Mouse (Mus musculus): ENCODE results near the gene Esrra. TPM values are rescaled to one million over a fixed set of nuclear protein-coding genes. Genes with fewer than 3 reads are reported as not detected.
"Not testable (repeated sequence)": the region's sequence is repeated elsewhere in the genome, so short reads cannot be mapped to it uniquely, and the experiment has no call there.

Esrra gene
- polyA plus RNA-seq, 1 experiment from 2014 or later = 6.2 TPM

- Histone ChIP-seq H3K4me1 (no peaks in the 10 kb centered on the region), H3K27ac (no peak overlapping the region), H3K36me3 (peaks cover 9% of the 10 kb centered on the region), H3K27me3 (ENCODE audit: low read depth, poor library complexity, severe bottlenecking) (no peaks in the 10 kb centered on the region), H3K4me3 (no peak overlapping the region), H3K9me3 (replicated peaks) (0 out of 2 replicates have a peak, but pooled peaks cover 2% of the 10 kb centered on the region)
- no peak for DNase-seq (ENCODE audit: low spot score)
- 89% methylated on average over 4 of the region's 4 CpGs for WGBS
Observed at GRCm38 (mm10) chr19:6899641-6900040, 22.0 kb downstream of the Esrra start.

- H3K27me3 ChIP-seq (ENCODE audit: low read depth, poor library complexity, severe bottlenecking); H3K4me1 ChIP-seq; H3K4me3 ChIP-seq; DNase-seq (ENCODE audit: low spot score); H3K36me3 ChIP-seq; H3K9me3 ChIP-seq (replicated peaks); H3K27ac ChIP-seq: not testable (repeated sequence)
- WGBS = 92% methylated on average over 18 of the region's 18 CpGs
Observed at GRCm38 (mm10) chr19:6895608-6896305, 25.9 kb downstream of the Esrra start.

- Histone ChIP-seq H3K9me3 (replicated peaks) (0 out of 2 replicates have a peak, but pooled peaks cover 2% of the 10 kb centered on the region), H3K4me3 (no peak overlapping the region), H3K27ac (no peak overlapping the region), H3K4me1 (no peaks in the 10 kb centered on the region), H3K27me3 (ENCODE audit: low read depth, poor library complexity, severe bottlenecking) (no peaks in the 10 kb centered on the region), H3K36me3 (no peaks in the 10 kb centered on the region)
- no peak for DNase-seq (ENCODE audit: low spot score)
- 92% methylated on average over 14 of the region's 14 CpGs for WGBS
Observed at GRCm38 (mm10) chr19:6893731-6894451, 27.7 kb downstream of the Esrra start.

- DNase-seq (ENCODE audit: low spot score) = no peak
- WGBS = 59% methylated on average over 4 of the region's 4 CpGs
Observed at GRCm38 (mm10) chr19:6892512-6892911, 29.1 kb downstream of the Esrra start.

GRCm38 (mm10) chr19:6877965-6878364 is 43.6 kb downstream of the Esrra start:
- no peaks in the 10 kb centered on the region for H3K36me3 ChIP-seq
- no peaks in the 10 kb centered on the region for H3K27me3 ChIP-seq (ENCODE audit: low read depth, poor library complexity, severe bottlenecking)
- H3K9me3 ChIP-seq (replicated peaks) = no peaks in the 10 kb centered on the region
- no peak overlapping the region for H3K4me3 ChIP-seq
- WGBS = 86% methylated on average over 4 of the region's 4 CpGs
- no peaks in the 10 kb centered on the region for H3K4me1 ChIP-seq
- H3K27ac ChIP-seq = no peak overlapping the region
- DNase-seq (ENCODE audit: low spot score) = no peak

More at GRCm38 (mm10) chr19:6892512-6892911, 29.1 kb downstream of the Esrra start:
- Histone ChIP-seq H3K27ac (no peak overlapping the region), H3K9me3 (replicated peaks) (0 out of 2 replicates have a peak, but pooled peaks cover 2% of the 10 kb centered on the region), H3K4me3 (no peak overlapping the region), H3K4me1 (no peaks in the 10 kb centered on the region), H3K36me3 (no peaks in the 10 kb centered on the region), H3K27me3 (ENCODE audit: low read depth, poor library complexity, severe bottlenecking) (no peaks in the 10 kb centered on the region)

GRCm38 (mm10) chr19:6876799-6877198 is 44.8 kb downstream of the Esrra start:
- no peaks in the 10 kb centered on the region for H3K27me3 ChIP-seq (ENCODE audit: low read depth, poor library complexity, severe bottlenecking)
- H3K9me3 ChIP-seq (replicated peaks) = no peaks in the 10 kb centered on the region
- H3K4me3 ChIP-seq = no peak overlapping the region
- no peaks in the 10 kb centered on the region for H3K4me1 ChIP-seq
- H3K27ac ChIP-seq = no peak overlapping the region
- DNase-seq (ENCODE audit: low spot score) = no peak
- H3K36me3 ChIP-seq = no peaks in the 10 kb centered on the region

GRCm38 (mm10) chr19:6875834-6876233 is 45.8 kb downstream of the Esrra start:
- Histone ChIP-seq H3K27me3 (ENCODE audit: low read depth, poor library complexity, severe bottlenecking) (no peaks in the 10 kb centered on the region), H3K4me3 (no peak overlapping the region), H3K4me1 (no peaks in the 10 kb centered on the region), H3K36me3 (no peaks in the 10 kb centered on the region), H3K27ac (no peak overlapping the region), H3K9me3 (replicated peaks) (no peaks in the 10 kb centered on the region)
- DNase-seq (ENCODE audit: low spot score) = no peak
- 85% methylated on average over 6 of the region's 6 CpGs for WGBS

GRCm38 (mm10) chr19:6874257-6874656 is 47.4 kb downstream of the Esrra start:
- H3K27ac ChIP-seq = no peak overlapping the region
- 83% methylated on average over 1 of the region's 1 CpGs for WGBS
- H3K4me3 ChIP-seq = no peak overlapping the region
- no peaks in the 10 kb centered on the region for H3K36me3 ChIP-seq
- H3K4me1 ChIP-seq = peaks cover 5% of the 10 kb centered on the region
- H3K9me3 ChIP-seq (replicated peaks) = no peaks in the 10 kb centered on the region
- DNase-seq (ENCODE audit: low spot score) = no peak
- H3K27me3 ChIP-seq (ENCODE audit: low read depth, poor library complexity, severe bottlenecking) = no peaks in the 10 kb centered on the region

- Histone ChIP-seq H3K9me3 (replicated peaks) (no peaks in the 10 kb centered on the region), H3K4me1 (peaks cover 7% of the 10 kb centered on the region), H3K27ac (no peak overlapping the region), H3K36me3 (no peaks in the 10 kb centered on the region), H3K4me3 (no peak overlapping the region), H3K27me3 (ENCODE audit: low read depth, poor library complexity, severe bottlenecking) (no peaks in the 10 kb centered on the region)
- no peak for DNase-seq (ENCODE audit: low spot score)
- 85% methylated on average over 3 of the region's 3 CpGs for WGBS
Observed at GRCm38 (mm10) chr19:6872701-6873100, 48.9 kb downstream of the Esrra start.

GRCm38 (mm10) chr19:6871574-6872271 is 49.9 kb downstream of the Esrra start:
- Histone ChIP-seq H3K27ac (no peak overlapping the region), H3K4me3 (no peak overlapping the region), H3K4me1 (peaks cover 7% of the 10 kb centered on the region), H3K36me3 (no peaks in the 10 kb centered on the region), H3K9me3 (replicated peaks) (no peaks in the 10 kb centered on the region), H3K27me3 (ENCODE audit: low read depth, poor library complexity, severe bottlenecking) (no peaks in the 10 kb centered on the region)
- no peak for DNase-seq (ENCODE audit: low spot score)
- 71% methylated on average over 5 of the region's 5 CpGs for WGBS

GRCm38 (mm10) chr19:6869355-6869754 is 52.3 kb downstream of the Esrra start:
- no peaks in the 10 kb centered on the region for H3K27me3 ChIP-seq (ENCODE audit: low read depth, poor library complexity, severe bottlenecking)
- H3K27ac ChIP-seq = no peak overlapping the region
- 1% methylated on average over 5 of the region's 5 CpGs for WGBS
- H3K4me1 ChIP-seq = peaks cover 7% of the 10 kb centered on the region
- H3K36me3 ChIP-seq = no peaks in the 10 kb centered on the region
- H3K9me3 ChIP-seq (replicated peaks) = no peaks in the 10 kb centered on the region
- H3K4me3 ChIP-seq = peak overlapping the region; percentile 27; the same call in 1 of the 2 replicates
- DNase-seq (ENCODE audit: low spot score) = peak; percentile 36

- Histone ChIP-seq H3K27ac (no peak overlapping the region), H3K4me1 (0 out of 2 replicates have a peak, but pooled peaks cover 5% of the 10 kb centered on the region), H3K4me3 (no peak overlapping the region), H3K27me3 (ENCODE audit: low read depth, poor library complexity, severe bottlenecking) (peaks cover 16% of the 10 kb centered on the region), H3K9me3 (replicated peaks) (no peaks in the 10 kb centered on the region), H3K36me3 (no peaks in the 10 kb centered on the region)
- WGBS = 94% methylated on average over 4 of the region's 4 CpGs
- DNase-seq (ENCODE audit: low spot score) = no peak
Observed at GRCm38 (mm10) chr19:6861451-6861850, 60.2 kb downstream of the Esrra start.
